Mouse (Mus musculus) bone marrow, adult 2 months (tissue): Measurements from ENCODE around the gene Tango6.

Source experiments
- CTCF ChIP-seq: fragments of 200-500 bp; IDR thresholded peaks from 2 replicates; pipeline ENCODE4 v1.5.1; 2011; ENCODE audit warnings: low read length, control low read depth; ENCODE audit not compliant: control insufficient read depth, insufficient read depth
- POLR2A ChIP-seq: fragments of 200-500 bp; IDR thresholded peaks from 2 replicates; pipeline ENCODE4 v1.6.1; 2011; ENCODE audit warnings: low read depth, mild to moderate bottlenecking, control low read depth, low read length, borderline replicate concordance; ENCODE audit not compliant: control insufficient read depth

DNA sequence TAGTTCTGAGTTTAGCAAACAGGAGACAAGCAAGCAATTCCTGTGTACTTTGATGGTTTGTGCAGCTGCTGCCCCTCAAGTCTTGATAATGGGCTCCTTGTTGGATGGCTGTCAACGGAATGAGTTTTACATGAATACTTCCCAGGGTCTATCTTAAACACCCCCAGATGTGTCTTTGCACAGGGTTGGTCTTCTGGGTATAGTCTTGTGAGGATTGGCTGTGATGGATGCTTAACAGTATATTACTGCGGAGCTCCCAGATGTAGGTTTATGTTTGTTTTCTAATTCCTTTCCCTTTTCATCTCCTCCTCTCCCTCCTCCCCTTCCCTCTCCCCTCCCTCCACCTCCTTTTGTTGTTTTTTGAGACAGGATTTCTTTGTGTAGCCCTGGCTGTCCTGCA is 10.1 kb upstream of the Tango6 start:
- no peak for TF ChIP-seq POLR2A
- TF ChIP-seq CTCF: no peak
